Mouse (Mus musculus) MEL (cell line): ENCODE measurements at regions not wholly inside any gene's neighbourhood (a gene's known extent, or its start where the extent isn't known, plus 50 kb on each side); places are given as distances from the start of the nearest gene placed in this dataset.

Experiments
- DNase-seq: peaks from one replicate; pipeline ENCODE4 v3.0.0; 2011; ENCODE audit warnings: low read depth, low spot score
- H3K27ac ChIP-seq: 2 replicates; pipeline ENCODE4 v1.5.1; 2012; ENCODE audit warnings: low read depth, mild to moderate bottlenecking, control low read depth, low read length, moderate library complexity; ENCODE audit not compliant: control insufficient read depth
- H3K27me3 ChIP-seq, 2 experiments: fragments of 150-350 bp in 1 of 2; sonication (generic) in 1 of 2; 2 replicates each; pipeline ENCODE4 v1.6.1; 2012; ENCODE audit warnings: low read length in 2 of 2, mild to moderate bottlenecking in 2 of 2, improper control_type of control experiment in 1 of 2, moderate library complexity in 1 of 2; ENCODE audit not compliant: insufficient read depth in 2 of 2, control insufficient read depth in 1 of 2
- H3K36me3 ChIP-seq, 2 experiments: 2 replicates each; pipeline ENCODE4 v1.6.1; 2012 to 2014; ENCODE audit warnings: low read length in 2 of 2, improper control_type of control experiment in 1 of 2, inconsistent platforms in 1 of 2, mild to moderate bottlenecking in 1 of 2; ENCODE audit not compliant: insufficient read depth in 2 of 2, control insufficient read depth in 1 of 2
- H3K4me1 ChIP-seq, 2 experiments: fragments of 150-350 bp in 1 of 2; sonication (generic) in 1 of 2; 2 replicates each; pipeline ENCODE4 v1.6.1; 2012; ENCODE audit warnings: low read length in 2 of 2, improper control_type of control experiment in 1 of 2, mild to moderate bottlenecking in 1 of 2; ENCODE audit not compliant: insufficient read depth in 2 of 2, control insufficient read depth in 1 of 2
- H3K4me3 ChIP-seq, 2 experiments: fragments of 150-350 bp in 1 of 2; sonication (generic) in 1 of 2; 2 replicates each; pipeline ENCODE4 v1.5.1; 2012; ENCODE audit warnings: low read depth in 2 of 2, low read length in 2 of 2, mild to moderate bottlenecking in 2 of 2, moderate library complexity in 2 of 2, control low read depth in 1 of 2, improper control_type of control experiment in 1 of 2; ENCODE audit not compliant: control insufficient read depth in 1 of 2, insufficient read depth in 1 of 2
- H3K79me2 ChIP-seq: 2 replicates; pipeline ENCODE4 v1.6.1; 2012; ENCODE audit warnings: mild to moderate bottlenecking, low read length, moderate library complexity; ENCODE audit not compliant: control insufficient read depth, poor library complexity, insufficient read depth
- H3K9ac ChIP-seq: 2 replicates; pipeline ENCODE4 v1.6.1; 2012; ENCODE audit warnings: low read depth, mild to moderate bottlenecking, control low read depth, low read length, moderate library complexity; ENCODE audit not compliant: control insufficient read depth, poor library complexity, severe bottlenecking
- H3K9me3 ChIP-seq: fragments of 150-350 bp; sonication (generic); replicated peaks from 2 replicates; pipeline ENCODE4 v1.6.1; 2012; ENCODE audit warnings: mild to moderate bottlenecking, low read length, improper control_type of control experiment, moderate library complexity; ENCODE audit not compliant: insufficient read depth
- BHLHE40 ChIP-seq: IDR thresholded peaks from 2 replicates; pipeline ENCODE4 v1.6.1; 2012; ENCODE audit warnings: low read depth, mild to moderate bottlenecking, inconsistent platforms, low read length, improper control_type of control experiment, borderline replicate concordance
- CHD1 ChIP-seq: IDR thresholded peaks from 2 replicates; pipeline ENCODE4 v1.6.1; 2012; ENCODE audit warnings: low read depth, mild to moderate bottlenecking, inconsistent platforms, low read length, improper control_type of control experiment
- CHD2 ChIP-seq: IDR thresholded peaks from 2 replicates; pipeline ENCODE4 v1.6.1; 2011; ENCODE audit warnings: low read length, improper control_type of control experiment
- CTCF ChIP-seq, 3 experiments: IDR thresholded peaks in 2 of 3; conservative IDR thresholded peaks in 1 of 3; 2 replicates each; pipeline ENCODE4 v1.5.1; 2011 to 2012; ENCODE audit warnings: low read length in 3 of 3, low read depth in 2 of 3, mild to moderate bottlenecking in 2 of 3, improper control_type of control experiment in 1 of 3, inconsistent platforms in 1 of 3, mixed read lengths in 1 of 3, moderate library complexity in 1 of 3; ENCODE audit not compliant: control insufficient read depth in 1 of 3, insufficient read depth in 1 of 3, poor library complexity in 1 of 3, severe bottlenecking in 1 of 3
- GABPA ChIP-seq: IDR thresholded peaks from 2 replicates; pipeline ENCODE4 v1.6.1; 2012; ENCODE audit warnings: low read depth, mild to moderate bottlenecking, inconsistent platforms, low read length, improper control_type of control experiment, moderate library complexity
- JUND ChIP-seq: IDR thresholded peaks from 2 replicates; pipeline ENCODE4 v1.6.1; 2011; ENCODE audit warnings: low read depth, mild to moderate bottlenecking, improper control_type of control experiment, low read length
- KAT2A ChIP-seq: conservative IDR thresholded peaks from 2 replicates; pipeline ENCODE4 v1.6.1; 2012; ENCODE audit warnings: low read depth, low read length, improper control_type of control experiment, inconsistent platforms
- MEF2A ChIP-seq: IDR thresholded peaks from 2 replicates; pipeline ENCODE4 v1.6.1; 2014; ENCODE audit warnings: low read depth, mild to moderate bottlenecking, inconsistent platforms, low read length, improper control_type of control experiment; ENCODE audit not compliant: poor library complexity, insufficient replicate concordance, severe bottlenecking; ENCODE audit errors: extremely low read depth
- MYC ChIP-seq: IDR thresholded peaks from 2 replicates; pipeline ENCODE4 v1.6.1; 2011; ENCODE audit warnings: low read depth, mild to moderate bottlenecking, low read length, improper control_type of control experiment, moderate library complexity
- NRF1 ChIP-seq: IDR thresholded peaks from 2 replicates; pipeline ENCODE4 v1.6.1; 2014; ENCODE audit warnings: low read depth, mild to moderate bottlenecking, inconsistent platforms, low read length, improper control_type of control experiment, moderate library complexity; ENCODE audit not compliant: poor library complexity, insufficient read depth, severe bottlenecking
- POLR2A ChIP-seq, 2 experiments: IDR thresholded peaks; 2 replicates each; pipeline ENCODE4 v1.6.1; 2011 to 2012; ENCODE audit warnings: low read length in 2 of 2, mild to moderate bottlenecking in 2 of 2, control low read depth in 1 of 2, improper control_type of control experiment in 1 of 2, low read depth in 1 of 2, moderate library complexity in 1 of 2; ENCODE audit not compliant: control insufficient read depth in 1 of 2, insufficient read depth in 1 of 2, poor library complexity in 1 of 2
- POLR2AphosphoS2 ChIP-seq: IDR thresholded peaks from 2 replicates; pipeline ENCODE4 v1.6.1; 2011; ENCODE audit warnings: low read length, improper control_type of control experiment
- POLR2AphosphoS5 ChIP-seq: IDR thresholded peaks from 2 replicates; pipeline ENCODE4 v1.6.1; 2012; ENCODE audit warnings: low read depth, borderline replicate concordance, mild to moderate bottlenecking, inconsistent platforms, low read length, moderate library complexity, mixed read lengths
- RCOR1 ChIP-seq: IDR thresholded peaks from 2 replicates; pipeline ENCODE4 v1.6.1; 2012; ENCODE audit warnings: low read depth, mild to moderate bottlenecking, inconsistent platforms, low read length, improper control_type of control experiment
- SIN3A ChIP-seq: IDR thresholded peaks from 2 replicates; pipeline ENCODE4 v1.6.1; 2012; ENCODE audit warnings: low read length, improper control_type of control experiment, inconsistent platforms
- TAL1 ChIP-seq: IDR thresholded peaks from 2 replicates; pipeline ENCODE4 v1.6.1; 2012; ENCODE audit warnings: mild to moderate bottlenecking, inconsistent platforms, low read length, moderate library complexity, mixed read lengths
- USF1 ChIP-seq: IDR thresholded peaks from 2 replicates; pipeline ENCODE4 v1.6.1; 2014; ENCODE audit warnings: low read depth, mild to moderate bottlenecking, inconsistent platforms, low read length, improper control_type of control experiment, moderate library complexity
- ZC3H11A ChIP-seq: IDR thresholded peaks from 2 replicates; pipeline ENCODE4 v1.6.1; 2012; ENCODE audit warnings: low read depth, mild to moderate bottlenecking, inconsistent platforms, low read length, improper control_type of control experiment
- ZKSCAN1 ChIP-seq: IDR thresholded peaks from 2 replicates; pipeline ENCODE4 v1.6.1; 2012; ENCODE audit warnings: low read depth, mild to moderate bottlenecking, inconsistent platforms, low read length, improper control_type of control experiment, moderate library complexity

DNA sequence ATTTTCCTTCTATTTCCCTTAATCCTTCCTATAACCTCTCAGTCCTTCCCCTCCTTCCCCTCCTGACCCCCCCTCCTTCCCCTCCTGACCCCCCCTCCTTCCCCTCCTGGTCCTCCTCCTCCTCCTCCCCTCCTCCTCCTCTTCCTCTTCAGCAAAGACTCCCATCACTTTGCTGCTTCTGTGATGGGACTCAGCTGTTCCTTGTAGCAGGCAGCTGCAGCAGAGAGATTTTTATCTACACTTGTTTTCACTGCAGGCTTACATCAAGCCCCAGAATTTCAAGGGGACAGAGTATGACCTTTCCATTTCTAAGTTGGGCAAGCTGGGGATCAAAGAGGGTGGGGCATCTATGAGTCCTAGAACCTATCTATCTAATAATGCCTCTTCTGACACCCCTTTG is 228.5 kb upstream of the Tshz3 start:
- no peaks in the 10 kb centered on the region for H3K9me3 ChIP-seq
- H3K27ac ChIP-seq: no peak overlapping the region
- H3K4me3 ChIP-seq: no peak overlapping the region
- no peaks in the 10 kb centered on the region for H3K4me1 ChIP-seq
- DNase-seq: no peak
- H3K9ac ChIP-seq: no peak overlapping the region
- H3K27me3 ChIP-seq: no peaks in the 10 kb centered on the region
- H3K79me2 ChIP-seq: no peaks in the 10 kb centered on the region
- H3K36me3 ChIP-seq: no peaks in the 10 kb centered on the region
- TF ChIP-seq JUND (no peak), KAT2A (no peak), POLR2AphosphoS2 (no peak), POLR2A (IDR thresholded peaks at IDR 0.05; ENCODE audit: control insufficient read depth in 1 of 2, insufficient read depth in 1 of 2, low read depth in 1 of 2, low read length in 2 of 2, poor library complexity in 1 of 2) (no peak)

DNA sequence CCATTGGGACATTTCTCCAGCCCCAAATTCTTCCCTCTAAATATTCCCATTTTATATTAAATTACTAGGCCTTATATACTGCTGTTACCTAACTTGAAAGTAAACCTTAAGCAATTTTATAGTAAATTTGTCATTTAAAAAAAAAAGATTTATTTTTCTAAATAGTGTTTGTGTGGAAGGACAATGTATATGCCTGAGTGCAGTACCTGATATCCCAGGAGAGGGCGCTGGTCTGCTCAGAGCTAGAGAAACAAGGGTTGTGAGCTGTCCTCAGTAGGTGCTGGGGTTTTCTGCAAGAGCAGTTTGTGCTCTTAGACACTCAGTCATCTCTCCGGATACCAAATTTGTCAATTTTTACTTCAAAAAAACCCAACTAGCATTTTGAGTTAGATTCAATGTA is 224.4 kb upstream of the Tshz3 start:
- no peak for DNase-seq
- no peaks in the 10 kb centered on the region for H3K9me3 ChIP-seq
- H3K9ac ChIP-seq: no peak overlapping the region
- no peak overlapping the region for H3K27ac ChIP-seq
- H3K27me3 ChIP-seq: no peaks in the 10 kb centered on the region
- no peak for TF ChIP-seq RCOR1
- no peak for TF ChIP-seq TAL1
- TF ChIP-seq KAT2A: no peak
- no peak for TF ChIP-seq MEF2A
- TF ChIP-seq CHD2: no peak
- no peak for TF ChIP-seq CTCF (IDR thresholded peaks at IDR 0.05 in 2 of 3, conservative IDR thresholded peaks at IDR 0.05 in 1 of 3; ENCODE audit: control insufficient read depth in 1 of 3, insufficient read depth in 1 of 3, low read depth in 2 of 3, low read length in 3 of 3, poor library complexity in 1 of 3, severe bottlenecking in 1 of 3)
- no peak for TF ChIP-seq GABPA
- no peak for TF ChIP-seq NRF1
- no peak for TF ChIP-seq CHD1
- no peak for TF ChIP-seq SIN3A
- no peak for TF ChIP-seq POLR2AphosphoS5
- no peak for TF ChIP-seq ZC3H11A
- no peak for TF ChIP-seq JUND
- no peak for TF ChIP-seq ZKSCAN1
- no peak for TF ChIP-seq USF1
- no peak for TF ChIP-seq BHLHE40
- TF ChIP-seq MYC: no peak
- no peak for TF ChIP-seq POLR2A (IDR thresholded peaks at IDR 0.05; ENCODE audit: control insufficient read depth in 1 of 2, insufficient read depth in 1 of 2, low read depth in 1 of 2, low read length in 2 of 2, poor library complexity in 1 of 2)
- no peaks in the 10 kb centered on the region for H3K79me2 ChIP-seq
- H3K4me1 ChIP-seq: no peaks in the 10 kb centered on the region
- H3K4me3 ChIP-seq: no peak overlapping the region
- H3K36me3 ChIP-seq: no peaks in the 10 kb centered on the region
